Mouse (Mus musculus): ENCODE measurements around the gene Map3k1. TPM values are rescaled to one million over a fixed set of nuclear protein-coding genes. Genes with fewer than 3 reads are reported as not detected.

Gene Map3k1
- polyA plus RNA-seq (2015; fragmentation: Nextera tagmentation; extraction: Ambion mirVana): 10.4 and 10.7 TPM in 2 replicates

GRCm38 (mm10) chr13:111808637-111809465 is at the start of gene Map3k1:
Gene Map3k1, minus strand, starts transcription at chr13:111808993.
- Histone ChIP-seq H3K9ac (replicated peaks; ENCODE audit: low read depth, low read length) (peak within 1 kb of the TSS; percentile 83), H3K4me2 (ENCODE audit: low read length) (peak within 1 kb of the TSS; percentile 91), H3K36me3 (ENCODE audit: control insufficient read depth, insufficient read depth) (no peaks in the 10 kb centered on the region), H3K27me3 (replicated peaks; ENCODE audit: control insufficient read depth, insufficient read depth, low read length) (peaks cover 3% of the 10 kb centered on the region; the same call in 1 of the 2 replicates), H3K27ac (ENCODE audit: low read length) (peak within 1 kb of the TSS; percentile 95), H3K4me3 (replicated peaks; ENCODE audit: low read length) (peak within 1 kb of the TSS; percentile 83), H3K4me1 (replicated peaks; ENCODE audit: control insufficient read depth, insufficient read depth, low read length) (peaks cover 19% of the 10 kb centered on the region), H3K9me3 (ENCODE audit: control insufficient read depth, low read length) (no peaks in the 10 kb centered on the region)
- peak; percentile 84 for ATAC-seq
- under 1% methylated on average over 93 of the region's 136 CpGs for WGBS

- Histone ChIP-seq H3K9me3 (ENCODE audit: control insufficient read depth, low read length) (peaks cover 3% of the 10 kb centered on the region; the same call in 1 of the 2 replicates), H3K4me3 (replicated peaks; ENCODE audit: low read length) (no peak overlapping the region), H3K4me1 (replicated peaks; ENCODE audit: control insufficient read depth, insufficient read depth, low read length) (no peaks in the 10 kb centered on the region), H3K9ac (replicated peaks; ENCODE audit: low read depth, low read length) (no peak overlapping the region), H3K4me2 (ENCODE audit: low read length) (no peak overlapping the region), H3K27ac (ENCODE audit: low read length) (no peak overlapping the region), H3K27me3 (replicated peaks; ENCODE audit: control insufficient read depth, insufficient read depth, low read length) (no peaks in the 10 kb centered on the region), H3K36me3 (ENCODE audit: control insufficient read depth, insufficient read depth) (no peaks in the 10 kb centered on the region)
- 67% methylated on average over 7 of the region's 7 CpGs for WGBS
- ATAC-seq: no peak
These were observed 48.1 kb upstream of the Map3k1 start for GRCm38 (mm10) chr13:111856786-111857455.

DNA sequence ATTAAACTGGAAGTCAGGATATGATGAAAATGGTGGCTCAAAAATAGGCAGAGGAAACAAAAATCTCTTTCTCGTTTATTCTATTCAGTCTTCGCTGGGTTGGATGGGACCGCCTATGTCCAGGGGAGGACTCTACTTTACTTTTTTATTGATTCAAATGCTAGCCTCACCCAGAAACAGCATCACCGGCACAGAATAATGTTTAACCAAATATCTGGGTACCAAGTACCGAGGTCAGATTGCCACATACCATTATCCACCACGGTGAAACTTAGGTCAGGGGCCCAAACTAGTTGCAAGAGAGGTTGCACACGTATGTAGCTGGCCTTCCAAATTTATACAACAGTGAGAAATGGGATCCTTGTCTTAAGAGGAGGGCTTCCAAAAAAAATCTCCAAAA is 47.4 kb upstream of the Map3k1 start:
- 94% methylated on average over 7 of the region's 7 CpGs for WGBS
- H3K4me3 ChIP-seq (replicated peaks; ENCODE audit: low read length): no peak overlapping the region
- H3K27me3 ChIP-seq (replicated peaks; ENCODE audit: control insufficient read depth, insufficient read depth, low read length): no peaks in the 10 kb centered on the region
- H3K27ac ChIP-seq (ENCODE audit: low read length): no peak overlapping the region
- no peaks in the 10 kb centered on the region for H3K36me3 ChIP-seq (ENCODE audit: control insufficient read depth, insufficient read depth)
- peaks cover 3% of the 10 kb centered on the region; the same call in 1 of the 2 replicates for H3K9me3 ChIP-seq (ENCODE audit: control insufficient read depth, low read length)
- ATAC-seq: no peak
- no peaks in the 10 kb centered on the region for H3K4me1 ChIP-seq (replicated peaks; ENCODE audit: control insufficient read depth, insufficient read depth, low read length)
- no peak overlapping the region for H3K4me2 ChIP-seq (ENCODE audit: low read length)
- no peak overlapping the region for H3K9ac ChIP-seq (replicated peaks; ENCODE audit: low read depth, low read length)

DNA sequence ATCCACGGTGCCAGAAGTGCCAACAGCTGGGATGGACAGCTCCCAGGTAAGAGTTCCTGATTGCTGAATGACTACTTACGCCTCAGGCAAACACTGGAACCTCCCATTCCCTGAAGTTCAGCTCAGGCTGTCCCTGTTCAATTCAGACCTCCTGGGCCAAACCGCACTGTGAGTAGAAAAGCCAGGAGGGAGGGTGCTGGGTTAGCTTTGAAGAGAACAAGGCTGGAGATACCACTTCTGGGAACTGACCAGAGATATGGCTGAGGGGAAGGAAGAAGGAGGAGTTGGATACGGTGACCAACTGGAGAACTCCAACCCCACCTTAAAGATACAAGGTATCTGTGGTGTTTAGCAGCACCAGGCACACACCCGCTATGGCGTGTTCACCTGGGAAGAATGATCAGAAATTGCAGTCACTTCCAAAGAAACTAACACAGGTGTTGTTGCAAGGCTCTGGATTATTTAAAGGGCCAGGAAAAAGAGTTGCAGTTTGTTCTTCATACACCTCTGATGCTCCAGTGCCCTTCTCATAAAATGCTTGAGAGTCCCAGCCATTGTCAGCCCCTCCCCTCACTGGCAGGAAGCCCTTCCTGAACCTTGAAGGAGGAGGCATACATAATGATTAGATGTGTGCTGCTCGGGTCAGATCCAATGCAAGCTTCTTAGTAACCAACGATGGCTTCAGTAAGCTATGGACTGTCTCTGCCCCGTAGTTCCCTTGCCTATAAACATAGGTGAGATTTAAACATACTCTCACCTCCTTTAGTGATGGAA is 43.8 kb upstream of the Map3k1 start:
- Histone ChIP-seq H3K9ac (replicated peaks; ENCODE audit: low read depth, low read length) (no peak overlapping the region), H3K36me3 (ENCODE audit: control insufficient read depth, insufficient read depth) (no peaks in the 10 kb centered on the region), H3K27me3 (replicated peaks; ENCODE audit: control insufficient read depth, insufficient read depth, low read length) (no peaks in the 10 kb centered on the region), H3K27ac (ENCODE audit: low read length) (no peak overlapping the region), H3K4me2 (ENCODE audit: low read length) (no peak overlapping the region), H3K9me3 (ENCODE audit: control insufficient read depth, low read length) (no peaks in the 10 kb centered on the region), H3K4me1 (replicated peaks; ENCODE audit: control insufficient read depth, insufficient read depth, low read length) (no peaks in the 10 kb centered on the region), H3K4me3 (replicated peaks; ENCODE audit: low read length) (no peak overlapping the region)
- WGBS: 88% methylated on average over 9 of the region's 9 CpGs
- no peak for ATAC-seq

DNA sequence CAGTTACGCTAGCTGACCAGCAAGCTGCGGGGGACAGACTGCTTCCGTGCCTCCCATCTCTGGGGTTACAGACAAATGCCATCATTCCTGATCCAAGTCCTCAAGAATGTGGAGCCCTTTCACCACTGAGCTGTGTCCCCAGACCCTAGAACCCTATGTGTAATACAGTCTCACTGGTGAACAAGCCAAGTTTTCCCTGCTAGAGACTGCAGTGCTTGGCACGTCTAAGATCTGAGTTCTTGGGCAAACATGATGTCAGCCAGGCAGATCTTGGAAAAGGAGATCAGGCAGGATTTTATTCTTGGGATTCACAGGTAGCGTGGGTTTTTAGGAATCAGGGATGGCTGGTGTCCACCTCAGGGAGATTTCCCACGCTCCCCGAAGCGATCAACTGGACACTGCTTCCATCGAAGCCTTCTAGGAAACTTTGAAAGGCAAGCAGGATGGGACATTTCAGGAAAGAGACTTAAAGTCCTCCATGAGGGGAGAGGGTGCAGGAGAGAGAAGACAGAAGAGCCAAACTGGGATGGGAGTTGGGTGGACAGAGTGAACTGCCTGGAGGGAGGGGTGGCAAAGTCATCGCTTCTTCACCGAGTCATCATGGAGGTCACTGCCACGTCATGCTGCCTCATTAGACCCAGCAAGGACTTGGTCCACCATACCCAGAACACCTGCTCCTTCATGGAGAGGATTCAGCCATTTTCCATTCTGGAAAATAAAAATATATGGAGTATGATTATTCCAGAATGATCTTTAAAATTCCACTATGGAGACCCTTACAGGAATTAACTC is 41.4 kb upstream of the Map3k1 start:
- WGBS: 93% methylated on average over 12 of the region's 12 CpGs
- H3K9ac ChIP-seq (replicated peaks; ENCODE audit: low read depth, low read length): no peak overlapping the region

GRCm38 (mm10) chr13:111845471-111845870 is 36.7 kb upstream of the Map3k1 start:
- Histone ChIP-seq H3K9ac (replicated peaks; ENCODE audit: low read depth, low read length) (no peak overlapping the region), H3K4me3 (replicated peaks; ENCODE audit: low read length) (no peak overlapping the region), H3K36me3 (ENCODE audit: control insufficient read depth, insufficient read depth) (no peaks in the 10 kb centered on the region), H3K4me1 (replicated peaks; ENCODE audit: control insufficient read depth, insufficient read depth, low read length) (no peaks in the 10 kb centered on the region), H3K27me3 (replicated peaks; ENCODE audit: control insufficient read depth, insufficient read depth, low read length) (no peaks in the 10 kb centered on the region), H3K9me3 (ENCODE audit: control insufficient read depth, low read length) (no peaks in the 10 kb centered on the region), H3K27ac (ENCODE audit: low read length) (no peak overlapping the region), H3K4me2 (ENCODE audit: low read length) (no peak overlapping the region)
- 56% methylated on average over 9 of the region's 9 CpGs for WGBS
- ATAC-seq: no peak

More for the DNA sequence above, 41.4 kb upstream of the Map3k1 start:
- no peaks in the 10 kb centered on the region for H3K4me1 ChIP-seq (replicated peaks; ENCODE audit: control insufficient read depth, insufficient read depth, low read length)
- no peaks in the 10 kb centered on the region for H3K9me3 ChIP-seq (ENCODE audit: control insufficient read depth, low read length)
- H3K27ac ChIP-seq (ENCODE audit: low read length): no peak overlapping the region
- H3K27me3 ChIP-seq (replicated peaks; ENCODE audit: control insufficient read depth, insufficient read depth, low read length): no peaks in the 10 kb centered on the region
- H3K36me3 ChIP-seq (ENCODE audit: control insufficient read depth, insufficient read depth): no peaks in the 10 kb centered on the region
- no peak overlapping the region for H3K4me3 ChIP-seq (replicated peaks; ENCODE audit: low read length)
- no peak for ATAC-seq
- H3K4me2 ChIP-seq (ENCODE audit: low read length): no peak overlapping the region

DNA sequence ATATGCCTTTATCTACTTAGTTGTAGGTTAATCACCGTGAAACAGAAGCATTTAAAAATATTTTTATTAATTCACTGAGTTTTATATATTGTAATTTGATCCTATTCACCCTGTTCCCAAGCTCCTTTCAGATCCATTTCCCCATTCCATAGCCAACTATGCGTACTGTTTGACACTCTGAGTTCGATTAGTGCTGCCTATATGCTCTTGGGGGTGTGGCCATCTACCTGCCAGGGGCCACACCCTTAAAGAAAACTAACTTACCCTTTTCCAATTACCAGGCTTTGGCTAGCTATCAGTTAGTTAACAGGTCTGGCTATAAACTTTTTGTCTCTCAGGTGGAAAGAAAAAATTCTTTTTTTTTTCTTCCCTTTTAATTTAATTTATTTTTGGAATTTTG is 35.5 kb upstream of the Map3k1 start:
- 93% methylated on average over 3 of the region's 3 CpGs for WGBS

DNA sequence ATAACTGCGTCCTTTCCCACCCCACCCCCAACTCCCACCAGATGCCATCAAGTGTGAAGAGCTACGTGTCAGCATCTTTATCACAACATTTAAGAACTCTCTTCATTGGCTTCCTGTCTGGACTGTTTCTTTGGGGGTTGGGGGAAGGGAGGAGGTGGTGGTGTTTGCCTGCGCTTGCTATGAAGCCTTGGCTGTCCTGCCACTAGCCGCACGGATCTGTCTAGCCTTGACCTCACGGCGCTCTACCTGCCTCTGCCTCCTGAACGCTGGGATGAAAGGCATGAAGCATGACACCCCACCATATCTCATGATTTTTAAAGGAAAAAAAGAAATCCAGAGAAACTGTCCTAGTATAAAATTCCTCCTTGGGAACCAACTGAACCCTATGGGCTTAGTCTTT is 27.0 kb upstream of the Map3k1 start:
- H3K9ac ChIP-seq (replicated peaks; ENCODE audit: low read depth, low read length): no peak overlapping the region
- H3K27ac ChIP-seq (ENCODE audit: low read length): no peak overlapping the region
- no peak overlapping the region for H3K4me3 ChIP-seq (replicated peaks; ENCODE audit: low read length)
- no peaks in the 10 kb centered on the region for H3K9me3 ChIP-seq (ENCODE audit: control insufficient read depth, low read length)
- no peaks in the 10 kb centered on the region for H3K36me3 ChIP-seq (ENCODE audit: control insufficient read depth, insufficient read depth)
- no peak overlapping the region for H3K4me2 ChIP-seq (ENCODE audit: low read length)
- H3K27me3 ChIP-seq (replicated peaks; ENCODE audit: control insufficient read depth, insufficient read depth, low read length): peaks cover 8% of the 10 kb centered on the region; the same call in 1 of the 2 replicates
- no peak for ATAC-seq
- 92% methylated on average over 8 of the region's 8 CpGs for WGBS
- H3K4me1 ChIP-seq (replicated peaks; ENCODE audit: control insufficient read depth, insufficient read depth, low read length): no peaks in the 10 kb centered on the region

More for the DNA sequence above, 35.5 kb upstream of the Map3k1 start:
- no peak for ATAC-seq
- Histone ChIP-seq H3K9me3 (ENCODE audit: control insufficient read depth, low read length) (no peaks in the 10 kb centered on the region), H3K4me3 (replicated peaks; ENCODE audit: low read length) (no peak overlapping the region), H3K9ac (replicated peaks; ENCODE audit: low read depth, low read length) (no peak overlapping the region), H3K27me3 (replicated peaks; ENCODE audit: control insufficient read depth, insufficient read depth, low read length) (no peaks in the 10 kb centered on the region), H3K4me1 (replicated peaks; ENCODE audit: control insufficient read depth, insufficient read depth, low read length) (no peaks in the 10 kb centered on the region), H3K4me2 (ENCODE audit: low read length) (no peak overlapping the region), H3K36me3 (ENCODE audit: control insufficient read depth, insufficient read depth) (no peaks in the 10 kb centered on the region), H3K27ac (ENCODE audit: low read length) (no peak overlapping the region)

All from forebrain, embryonic 16.5 days (tissue).